Mouse (Mus musculus): Measurements from ENCODE around the gene Adam17. TPM values are rescaled to one million over a fixed set of nuclear protein-coding genes. Genes with fewer than 3 reads are reported as not detected.
"Not testable (repeated sequence)": the region's sequence is repeated elsewhere in the genome, so short reads cannot be mapped to it uniquely, and the experiment has no call there.

The Adam17 gene
- total and polyA plus RNA-seq, 2 experiments: 10.5 to 14.7 TPM

DNA sequence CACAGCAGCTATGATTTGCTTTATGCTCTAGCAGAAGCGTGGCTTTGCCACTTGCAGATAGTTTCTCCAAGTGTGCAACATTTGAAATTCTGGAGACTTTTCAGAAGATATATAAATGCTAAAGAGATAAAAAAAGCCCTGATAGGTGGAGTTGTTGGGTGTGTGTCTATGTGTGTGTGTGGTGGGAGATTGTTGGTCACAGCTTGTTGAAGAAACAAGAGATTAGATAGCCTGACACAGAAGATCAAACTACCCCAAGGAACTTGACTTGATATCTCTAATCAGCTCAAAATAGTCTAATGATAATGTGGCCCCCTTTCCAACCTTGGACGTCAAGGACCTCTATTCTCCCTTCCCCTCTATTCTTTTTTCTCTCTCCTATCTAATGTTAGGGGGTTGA lies 37.2 kb upstream of the Adam17 start:
- DNase-seq (ENCODE audit: extremely low read depth, low read depth, low spot score): no peak
- Histone ChIP-seq H3K4me3 (ENCODE audit: insufficient read depth, low read depth, low read length) (no peak overlapping the region), H3K36me3 (ENCODE audit: control insufficient read depth, insufficient read depth, low read length) (peaks cover 25% of the 10 kb centered on the region), H3K27me3 (ENCODE audit: control insufficient read depth, insufficient read depth, low read length) (no peaks in the 10 kb centered on the region), H3K27ac (replicated peaks; ENCODE audit: insufficient read depth, low read depth, low read length) (no peak overlapping the region), H3K79me2 (ENCODE audit: control insufficient read depth, insufficient read depth, low read length) (peaks cover 27% of the 10 kb centered on the region), H3K4me1 (ENCODE audit: control insufficient read depth, insufficient read depth, low read length) (0 out of 2 replicates have a peak, but pooled peaks cover 4% of the 10 kb centered on the region), H3K9ac (ENCODE audit: low read depth, low read length) (no peak overlapping the region)
- WGBS: 89% methylated on average over 2 of the region's 2 CpGs
- TF ChIP-seq POLR2A (IDR thresholded peaks at IDR 0.05; ENCODE audit: extremely low read depth, insufficient read depth, low read length): no peak
- TF ChIP-seq CTCF (IDR thresholded peaks at IDR 0.05; ENCODE audit: low read depth, low read length): no peak

DNA sequence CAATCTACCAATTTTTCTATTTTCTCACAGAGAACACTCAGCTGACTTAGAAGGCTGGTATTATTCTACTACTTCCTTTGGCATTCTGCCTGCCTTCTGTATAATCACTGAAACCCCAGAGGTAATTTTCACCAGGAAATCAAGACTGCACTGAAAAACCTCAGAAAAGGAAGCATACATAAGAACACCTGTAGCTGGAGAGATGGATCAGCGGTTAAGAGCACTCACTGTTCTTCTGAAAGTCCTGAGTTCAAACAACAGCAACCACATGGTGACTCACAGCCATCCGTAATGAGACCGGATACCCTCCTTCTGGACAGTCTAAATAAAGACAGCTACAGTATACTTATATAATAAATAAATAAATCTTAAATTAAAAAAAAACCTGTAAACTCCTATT lies 36.2 kb upstream of the Adam17 start:
- TF ChIP-seq POLR2A (IDR thresholded peaks at IDR 0.05; ENCODE audit: extremely low read depth, insufficient read depth, low read length) (no peak), CTCF (IDR thresholded peaks at IDR 0.05; ENCODE audit: low read depth, low read length) (no peak)
- H3K27ac ChIP-seq (replicated peaks; ENCODE audit: insufficient read depth, low read depth, low read length): no peak overlapping the region
- H3K36me3 ChIP-seq (ENCODE audit: control insufficient read depth, insufficient read depth, low read length): peaks cover 25% of the 10 kb centered on the region
- WGBS: 94% methylated on average over 3 of the region's 3 CpGs
- no peak overlapping the region for H3K4me3 ChIP-seq (ENCODE audit: insufficient read depth, low read depth, low read length)
- no peak overlapping the region for H3K9ac ChIP-seq (ENCODE audit: low read depth, low read length)
- no peak for DNase-seq (ENCODE audit: extremely low read depth, low read depth, low spot score)
- H3K79me2 ChIP-seq (ENCODE audit: control insufficient read depth, insufficient read depth, low read length): peaks cover 27% of the 10 kb centered on the region
- H3K27me3 ChIP-seq (ENCODE audit: control insufficient read depth, insufficient read depth, low read length): no peaks in the 10 kb centered on the region
- no peaks in the 10 kb centered on the region for H3K4me1 ChIP-seq (ENCODE audit: control insufficient read depth, insufficient read depth, low read length)

DNA sequence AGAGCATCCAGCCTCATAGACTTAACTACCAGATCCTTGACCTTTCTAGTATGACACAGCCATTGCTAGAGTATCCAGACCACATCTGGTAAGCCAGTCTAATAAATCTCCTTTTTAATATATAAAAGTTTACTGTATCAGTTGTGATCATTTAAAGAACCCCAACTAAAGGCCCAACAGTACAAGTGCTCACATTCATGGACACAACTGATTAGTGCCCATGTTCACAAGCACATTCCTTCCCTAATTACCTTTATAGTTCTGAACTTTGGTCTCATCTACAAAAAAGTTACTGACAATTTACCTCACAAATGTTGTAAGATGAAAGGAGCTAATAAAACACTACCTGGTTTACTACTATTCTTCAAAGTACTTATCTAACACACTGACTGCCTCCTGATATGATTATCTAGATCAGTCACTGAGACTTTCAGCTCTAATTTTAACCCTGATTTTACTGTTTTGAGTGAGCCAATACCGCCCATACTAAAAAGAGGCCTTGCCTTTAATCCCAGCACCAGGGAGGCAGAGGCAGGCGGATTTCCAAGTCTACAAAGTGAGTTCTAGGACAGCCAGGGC lies 35.4 kb upstream of the Adam17 start:
- DNase-seq (ENCODE audit: extremely low read depth, low read depth, low spot score): no peak
- H3K4me3 ChIP-seq (ENCODE audit: insufficient read depth, low read depth, low read length): no peak overlapping the region
- peaks cover 25% of the 10 kb centered on the region for H3K36me3 ChIP-seq (ENCODE audit: control insufficient read depth, insufficient read depth, low read length)
- H3K27me3 ChIP-seq (ENCODE audit: control insufficient read depth, insufficient read depth, low read length): no peaks in the 10 kb centered on the region
- no peak overlapping the region for H3K27ac ChIP-seq (replicated peaks; ENCODE audit: insufficient read depth, low read depth, low read length)
- peaks cover 25% of the 10 kb centered on the region for H3K79me2 ChIP-seq (ENCODE audit: control insufficient read depth, insufficient read depth, low read length)
- no peaks in the 10 kb centered on the region for H3K4me1 ChIP-seq (ENCODE audit: control insufficient read depth, insufficient read depth, low read length)
- no peak overlapping the region for H3K9ac ChIP-seq (ENCODE audit: low read depth, low read length)
- 95% methylated on average over 2 of the region's 2 CpGs for WGBS
- TF ChIP-seq CTCF (IDR thresholded peaks at IDR 0.05; ENCODE audit: low read depth, low read length) (no peak), POLR2A (IDR thresholded peaks at IDR 0.05; ENCODE audit: extremely low read depth, insufficient read depth, low read length) (no peak)

DNA sequence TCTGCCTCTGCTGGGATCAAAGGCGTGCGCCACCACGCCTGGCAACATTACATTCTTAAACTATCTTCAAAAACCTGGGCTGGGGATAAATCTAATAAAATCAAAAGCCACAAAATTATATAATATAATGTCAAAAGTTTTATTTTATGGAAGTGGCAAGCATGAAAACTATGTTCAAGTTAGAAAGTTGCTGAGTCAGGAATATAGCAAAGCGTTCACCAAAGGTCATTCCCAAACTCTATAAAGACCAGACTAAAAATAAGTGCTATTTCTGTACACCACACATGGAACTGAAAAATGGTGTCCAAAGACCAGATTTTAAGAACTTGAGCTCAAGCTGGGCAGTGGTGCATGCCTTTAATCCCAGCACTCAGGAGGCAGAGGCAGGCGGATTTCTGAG lies 29.3 kb upstream of the Adam17 start:
- Histone ChIP-seq H3K9ac (ENCODE audit: low read depth, low read length) (no peak overlapping the region), H3K79me2 (ENCODE audit: control insufficient read depth, insufficient read depth, low read length) (peaks cover 7% of the 10 kb centered on the region; the same call in 1 of the 2 replicates), H3K36me3 (ENCODE audit: control insufficient read depth, insufficient read depth, low read length) (peaks cover 3% of the 10 kb centered on the region; the same call in 1 of the 2 replicates), H3K4me3 (ENCODE audit: insufficient read depth, low read depth, low read length) (no peak overlapping the region), H3K27ac (replicated peaks; ENCODE audit: insufficient read depth, low read depth, low read length) (no peak overlapping the region), H3K27me3 (ENCODE audit: control insufficient read depth, insufficient read depth, low read length) (no peaks in the 10 kb centered on the region), H3K4me1 (ENCODE audit: control insufficient read depth, insufficient read depth, low read length) (no peaks in the 10 kb centered on the region; the same call in 1 of the 2 replicates)
- DNase-seq (ENCODE audit: extremely low read depth, low read depth, low spot score): no peak
- 95% methylated on average over 5 of the region's 5 CpGs for WGBS
- TF ChIP-seq CTCF (IDR thresholded peaks at IDR 0.05; ENCODE audit: low read depth, low read length) (no peak), POLR2A (IDR thresholded peaks at IDR 0.05; ENCODE audit: extremely low read depth, insufficient read depth, low read length) (no peak)

DNA sequence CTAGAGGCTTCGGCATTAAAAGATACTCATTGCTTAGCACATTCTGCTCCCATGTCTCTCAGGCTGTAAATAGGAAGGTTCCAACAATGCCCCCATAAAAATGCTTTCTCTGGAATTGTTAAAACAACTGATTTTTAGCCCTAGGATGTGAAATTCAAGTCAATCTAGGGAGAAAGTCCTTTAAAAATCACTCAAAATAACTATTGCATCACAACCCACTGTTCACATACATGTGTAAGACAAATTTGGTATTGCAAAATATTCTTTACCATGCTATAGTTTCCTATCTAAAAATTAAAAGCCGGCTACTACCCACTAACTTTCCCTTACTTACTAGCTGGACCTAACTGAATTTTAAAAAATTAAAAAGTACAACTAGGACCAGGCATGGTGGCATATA lies 12.8 kb upstream of the Adam17 start:
- TF ChIP-seq CTCF (IDR thresholded peaks at IDR 0.05; ENCODE audit: low read depth, low read length) (no peak), POLR2A (IDR thresholded peaks at IDR 0.05; ENCODE audit: extremely low read depth, insufficient read depth, low read length) (no peak)
- no peaks in the 10 kb centered on the region for H3K79me2 ChIP-seq (ENCODE audit: control insufficient read depth, insufficient read depth, low read length)
- no peak overlapping the region for H3K9ac ChIP-seq (ENCODE audit: low read depth, low read length)
- WGBS: 91% methylated on average over 2 of the region's 2 CpGs
- no peak overlapping the region for H3K4me3 ChIP-seq (ENCODE audit: insufficient read depth, low read depth, low read length)
- peaks cover 19% of the 10 kb centered on the region for H3K36me3 ChIP-seq (ENCODE audit: control insufficient read depth, insufficient read depth, low read length)
- H3K4me1 ChIP-seq (ENCODE audit: control insufficient read depth, insufficient read depth, low read length): no peaks in the 10 kb centered on the region
- H3K27ac ChIP-seq (replicated peaks; ENCODE audit: insufficient read depth, low read depth, low read length): no peak overlapping the region
- DNase-seq (ENCODE audit: extremely low read depth, low read depth, low spot score): no peak
- no peaks in the 10 kb centered on the region for H3K27me3 ChIP-seq (ENCODE audit: control insufficient read depth, insufficient read depth, low read length)

DNA sequence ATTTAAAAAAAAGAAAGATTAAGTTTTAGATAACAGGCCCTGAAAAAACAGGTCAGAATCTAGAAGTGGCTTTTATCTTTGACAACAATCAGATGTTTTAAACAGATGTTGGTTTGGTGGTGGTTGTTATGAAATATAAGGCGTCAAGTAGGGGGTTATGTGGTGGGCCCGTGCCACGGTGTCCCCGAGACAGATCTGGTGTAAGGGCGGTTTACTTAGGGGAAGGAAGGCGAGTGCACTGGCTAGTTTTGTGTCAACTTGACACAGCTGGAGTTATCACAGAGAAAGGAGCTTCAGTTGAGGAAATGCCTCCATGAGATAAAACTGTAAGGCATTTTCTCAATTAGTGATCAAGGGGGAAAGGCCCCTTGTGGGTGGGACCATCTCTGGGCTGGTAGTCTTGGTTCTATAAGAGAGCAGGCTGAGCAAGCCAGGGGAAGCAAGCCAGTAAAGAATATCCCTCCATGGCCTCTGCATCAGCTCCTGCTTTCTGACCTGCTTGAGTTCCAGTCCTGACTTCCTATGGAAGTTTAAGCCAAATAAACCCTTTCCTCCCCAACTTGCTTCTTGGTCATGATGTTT lies 5.4 kb upstream of the Adam17 start:
- 62% methylated on average over 6 of the region's 6 CpGs for WGBS
- not testable (repeated sequence) for H3K9ac ChIP-seq (ENCODE audit: low read depth, low read length); H3K27me3 ChIP-seq (ENCODE audit: control insufficient read depth, insufficient read depth, low read length); H3K79me2 ChIP-seq (ENCODE audit: control insufficient read depth, insufficient read depth, low read length); H3K4me1 ChIP-seq (ENCODE audit: control insufficient read depth, insufficient read depth, low read length); H3K4me3 ChIP-seq (ENCODE audit: insufficient read depth, low read depth, low read length); H3K27ac ChIP-seq (replicated peaks; ENCODE audit: insufficient read depth, low read depth, low read length); DNase-seq (ENCODE audit: extremely low read depth, low read depth, low spot score); H3K36me3 ChIP-seq (ENCODE audit: control insufficient read depth, insufficient read depth, low read length)
